Mouse (Mus musculus): ENCODE results near the gene Cox4i2. TPM values are rescaled to one million over a fixed set of nuclear protein-coding genes. Genes with fewer than 3 reads are reported as not detected.

Gene Cox4i2
- polyA plus RNA-seq, 1 experiment from 2014 or later, result 19.5 TPM

DNA sequence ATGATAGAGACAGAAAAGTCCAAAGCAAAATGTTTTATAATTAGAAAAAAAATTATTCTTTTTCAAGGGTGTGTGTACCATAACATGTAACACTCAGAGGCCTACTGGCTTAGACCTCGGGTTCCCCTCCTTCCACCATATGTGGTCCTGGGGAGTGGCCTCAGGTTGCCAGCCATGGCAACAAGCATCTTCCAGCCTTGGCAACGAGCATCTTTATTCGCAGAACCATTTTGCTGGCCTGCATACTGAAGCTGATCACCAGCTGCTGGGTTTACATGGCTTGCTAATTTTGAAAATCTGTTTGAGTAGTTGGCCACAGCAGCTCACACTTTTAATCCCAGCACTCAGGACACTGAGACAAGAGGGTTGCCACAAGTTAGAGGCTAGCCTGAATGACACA, 22.0 kb downstream of the Cox4i2 start:
- no peaks in the 10 kb centered on the region for H3K9me3 ChIP-seq
- WGBS, result 87% methylated on average over 3 of the region's 3 CpGs
- H3K4me1 ChIP-seq, result peaks cover 1% of the 10 kb centered on the region; the same call in 1 of the 2 replicates
- H3K27ac ChIP-seq, result no peak overlapping the region
- ATAC-seq (ENCODE audit: insufficient read depth, low FRiP score, low read depth), result no peak
- H3K9ac ChIP-seq, result no peak overlapping the region
- no peak overlapping the region for H3K4me2 ChIP-seq
- H3K27me3 ChIP-seq (replicated peaks), result no peaks in the 10 kb centered on the region
- peaks cover 11% of the 10 kb centered on the region; the same call in 1 of the 2 replicates for H3K36me3 ChIP-seq
- no peak overlapping the region for H3K4me3 ChIP-seq (replicated peaks)

DNA sequence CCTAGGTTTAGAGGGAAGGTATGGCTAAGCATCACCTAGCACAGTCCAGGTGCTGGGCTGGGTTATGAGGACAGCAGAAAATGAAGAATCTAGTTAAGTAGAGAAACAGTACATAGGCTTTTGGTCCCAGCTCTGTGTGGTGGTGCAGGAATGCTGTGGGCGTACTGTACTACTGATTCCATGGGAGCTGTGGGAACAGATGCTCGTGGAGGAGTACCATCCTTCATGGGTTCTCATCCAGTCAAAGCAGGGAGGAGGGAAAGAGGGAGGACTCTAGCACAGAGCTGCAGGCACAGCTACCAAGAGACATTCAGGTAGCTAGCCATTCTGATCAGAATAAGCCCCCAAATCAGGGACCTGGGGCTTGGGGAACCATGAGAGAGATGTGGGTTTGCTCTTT, 22.5 kb downstream of the Cox4i2 start:
- ATAC-seq (ENCODE audit: insufficient read depth, low FRiP score, low read depth), result no peak
- H3K36me3 ChIP-seq, result peaks cover 14% of the 10 kb centered on the region; the same call in 1 of the 2 replicates
- H3K4me1 ChIP-seq, result peaks cover 5% of the 10 kb centered on the region; the same call in 1 of the 2 replicates
- 80% methylated on average over 2 of the region's 2 CpGs for WGBS
- H3K9ac ChIP-seq, result no peak overlapping the region
- H3K9me3 ChIP-seq, result no peaks in the 10 kb centered on the region
- no peak overlapping the region for H3K27ac ChIP-seq
- no peaks in the 10 kb centered on the region for H3K27me3 ChIP-seq (replicated peaks)
- no peak overlapping the region for H3K4me2 ChIP-seq
- no peak overlapping the region for H3K4me3 ChIP-seq (replicated peaks)

DNA sequence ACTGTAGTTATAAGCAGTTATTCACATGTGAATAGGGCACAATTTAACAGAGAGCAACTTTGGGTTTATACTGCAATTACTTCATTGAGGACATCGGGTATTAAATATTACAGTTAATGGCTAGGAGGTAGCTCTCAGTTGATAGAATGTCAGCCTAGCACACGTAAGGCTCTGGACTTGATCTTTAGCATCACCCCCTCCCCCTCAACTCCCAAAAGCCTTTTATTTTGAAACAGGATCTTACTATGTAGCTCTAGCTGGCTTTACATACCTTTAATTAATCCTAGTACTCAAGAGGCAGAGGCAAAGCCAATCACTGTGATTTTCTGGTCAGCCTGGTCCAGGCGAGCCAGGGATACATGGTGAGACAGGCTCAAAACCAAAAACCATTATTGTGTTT, 23.1 kb downstream of the Cox4i2 start:
- H3K27ac ChIP-seq, result no peak overlapping the region
- peaks cover 6% of the 10 kb centered on the region; the same call in 1 of the 2 replicates for H3K4me1 ChIP-seq
- H3K4me2 ChIP-seq, result no peak overlapping the region
- WGBS, result 87% methylated on average over 3 of the region's 3 CpGs
- ATAC-seq (ENCODE audit: insufficient read depth, low FRiP score, low read depth), result no peak
- no peaks in the 10 kb centered on the region for H3K27me3 ChIP-seq (replicated peaks)
- H3K4me3 ChIP-seq (replicated peaks), result no peak overlapping the region
- H3K9ac ChIP-seq, result no peak overlapping the region
- H3K36me3 ChIP-seq, result peaks cover 19% of the 10 kb centered on the region; the same call in 1 of the 2 replicates
- no peaks in the 10 kb centered on the region for H3K9me3 ChIP-seq

DNA sequence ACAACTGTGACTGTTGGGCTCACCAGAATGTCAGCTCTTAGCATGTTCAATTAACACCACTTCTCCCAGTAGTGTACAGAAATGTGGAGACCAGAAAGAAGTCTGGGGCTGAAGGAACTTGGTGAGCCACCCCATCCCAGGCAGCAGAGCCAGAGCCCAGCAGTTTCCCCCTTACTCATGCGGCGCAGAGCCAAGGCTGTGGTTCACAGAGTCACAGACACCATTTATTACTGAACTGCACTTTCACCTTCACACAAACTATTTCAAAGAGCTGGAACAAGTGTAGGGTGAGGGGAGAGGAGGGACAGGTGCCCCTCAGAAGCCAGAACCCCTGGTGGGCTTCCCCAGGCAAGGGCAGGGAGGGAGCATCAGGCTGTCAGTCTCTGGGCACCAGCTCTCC, 26.5 kb downstream of the Cox4i2 start:
- peaks cover 16% of the 10 kb centered on the region; the same call in 1 of the 2 replicates for H3K4me1 ChIP-seq
- H3K9ac ChIP-seq, result no peak overlapping the region
- no peaks in the 10 kb centered on the region for H3K27me3 ChIP-seq (replicated peaks)
- ATAC-seq (ENCODE audit: insufficient read depth, low FRiP score, low read depth), result no peak
- no peak overlapping the region for H3K27ac ChIP-seq
- H3K36me3 ChIP-seq, result peaks cover 20% of the 10 kb centered on the region; the same call in 1 of the 2 replicates
- H3K4me2 ChIP-seq, result no peak overlapping the region
- no peaks in the 10 kb centered on the region for H3K9me3 ChIP-seq
- WGBS, result 80% methylated on average over 2 of the region's 2 CpGs
- H3K4me3 ChIP-seq (replicated peaks), result no peak overlapping the region

DNA sequence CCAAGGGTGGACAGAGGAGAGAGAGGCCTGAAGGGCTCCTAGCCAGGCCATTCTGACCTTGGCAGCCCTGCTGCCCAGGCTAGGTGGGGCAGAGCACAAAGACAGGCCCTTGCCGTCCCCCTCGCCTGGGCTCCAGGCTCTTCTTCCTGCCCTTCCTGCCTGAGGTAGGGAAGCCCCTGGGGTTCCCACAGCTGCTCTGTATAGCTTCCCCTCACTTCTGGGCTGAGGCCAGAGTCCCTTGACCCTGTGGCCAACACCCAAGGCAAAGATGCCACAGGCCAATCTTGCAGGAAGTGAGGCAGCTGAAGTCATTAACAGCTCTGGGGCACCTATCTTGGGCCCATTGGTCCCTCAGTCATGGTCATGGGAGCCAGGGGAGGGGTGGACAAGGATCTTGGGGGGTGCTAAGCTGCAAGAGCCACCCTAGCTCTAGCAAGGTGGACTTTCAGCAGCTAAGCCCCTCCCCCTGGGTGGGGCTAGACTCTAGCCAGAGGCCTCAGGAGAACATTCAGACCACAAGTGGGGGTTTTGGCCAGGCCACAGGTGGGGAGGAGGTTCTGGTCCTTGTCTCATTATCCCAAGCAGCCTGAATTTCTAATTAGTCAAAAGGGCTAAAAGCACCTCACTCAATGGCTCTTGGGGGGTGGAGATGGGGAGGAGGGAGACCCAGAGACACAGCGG, 27.2 kb downstream of the Cox4i2 start:
- no peak for ATAC-seq (ENCODE audit: insufficient read depth, low FRiP score, low read depth)
- WGBS, result 90% methylated on average over 3 of the region's 3 CpGs

DNA sequence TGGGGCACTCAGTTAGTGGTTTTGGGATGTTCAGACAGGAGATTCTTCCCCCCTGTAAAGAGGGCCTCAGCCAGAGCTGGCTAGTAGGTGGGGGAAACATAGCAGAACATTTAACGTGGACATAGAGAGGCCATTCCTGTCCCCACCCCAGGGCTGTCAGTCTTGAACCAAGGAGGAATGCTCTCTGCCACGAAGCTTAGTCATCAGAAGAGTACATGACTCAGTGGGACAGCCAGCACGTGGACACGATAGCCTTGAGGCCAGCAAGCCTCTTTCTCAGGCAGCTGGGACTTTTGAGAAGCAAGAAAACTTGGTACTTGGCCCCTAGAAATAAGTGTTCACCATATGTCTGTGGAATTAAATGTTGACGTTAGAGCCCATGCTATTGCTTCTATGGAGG, 28.7 kb downstream of the Cox4i2 start:
- no peaks in the 10 kb centered on the region for H3K27me3 ChIP-seq (replicated peaks)
- no peak overlapping the region for H3K27ac ChIP-seq
- no peak overlapping the region for H3K9ac ChIP-seq
- no peak overlapping the region for H3K4me2 ChIP-seq
- no peak overlapping the region for H3K4me3 ChIP-seq (replicated peaks)
- H3K4me1 ChIP-seq, result peaks cover 24% of the 10 kb centered on the region
- H3K9me3 ChIP-seq, result no peaks in the 10 kb centered on the region
- 75% methylated on average over 5 of the region's 5 CpGs for WGBS
- H3K36me3 ChIP-seq, result peaks cover 20% of the 10 kb centered on the region; the same call in 1 of the 2 replicates
- ATAC-seq (ENCODE audit: insufficient read depth, low FRiP score, low read depth), result no peak

More for the DNA sequence above, 27.2 kb downstream of the Cox4i2 start:
- no peaks in the 10 kb centered on the region for H3K27me3 ChIP-seq (replicated peaks)
- no peak overlapping the region for H3K27ac ChIP-seq
- peaks cover 20% of the 10 kb centered on the region; the same call in 1 of the 2 replicates for H3K36me3 ChIP-seq
- H3K4me3 ChIP-seq (replicated peaks), result no peak overlapping the region
- no peaks in the 10 kb centered on the region for H3K9me3 ChIP-seq
- H3K4me2 ChIP-seq, result no peak overlapping the region
- H3K4me1 ChIP-seq, result peaks cover 23% of the 10 kb centered on the region
- H3K9ac ChIP-seq, result no peak overlapping the region

DNA sequence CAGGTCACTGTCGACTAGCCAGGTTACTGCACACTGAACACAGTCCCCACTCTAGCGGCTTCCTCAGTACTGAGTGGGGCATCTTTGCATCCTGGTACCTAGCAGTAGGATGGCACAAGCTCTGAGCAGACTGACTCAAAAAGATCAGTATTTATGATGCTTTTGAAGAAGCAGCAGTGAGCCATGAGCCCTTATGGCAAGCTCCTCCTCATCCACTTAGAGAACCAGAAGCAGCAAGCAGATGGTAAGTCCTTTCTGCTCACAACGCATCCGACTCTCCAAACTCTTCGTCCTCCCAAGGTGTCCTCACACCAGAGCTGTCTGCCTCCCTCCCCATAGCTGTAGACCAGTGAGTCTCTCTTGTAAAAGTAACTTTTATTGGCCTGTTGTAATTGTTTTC, 29.3 kb downstream of the Cox4i2 start:
- Histone ChIP-seq H3K9ac (no peak overlapping the region), H3K36me3 (peaks cover 20% of the 10 kb centered on the region; the same call in 1 of the 2 replicates), H3K27ac (no peak overlapping the region), H3K4me3 (replicated peaks) (no peak overlapping the region), H3K4me1 (peaks cover 24% of the 10 kb centered on the region), H3K4me2 (no peak overlapping the region), H3K27me3 (replicated peaks) (no peaks in the 10 kb centered on the region), H3K9me3 (no peaks in the 10 kb centered on the region)
- no peak for ATAC-seq (ENCODE audit: insufficient read depth, low FRiP score, low read depth)
- WGBS, result 97% methylated on average over 5 of the region's 5 CpGs

DNA sequence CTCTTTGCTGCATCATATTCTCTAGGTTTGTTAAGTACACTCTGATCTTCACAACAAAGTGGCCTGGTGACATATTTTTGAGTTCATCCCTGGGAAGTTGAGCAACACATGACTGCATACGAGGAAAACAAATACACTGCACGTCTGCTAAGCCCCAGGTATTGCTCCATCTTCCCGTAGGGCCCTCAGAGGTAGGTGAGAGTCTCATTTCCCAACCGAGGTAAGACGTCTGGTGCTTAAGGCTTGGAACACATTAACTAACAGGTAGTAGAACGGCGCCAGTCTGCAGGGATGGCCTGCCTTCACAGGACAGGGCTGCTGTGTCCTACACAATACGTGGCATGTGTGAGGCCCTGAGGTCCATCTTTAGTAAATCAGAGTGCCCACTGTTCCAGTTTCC, 30.7 kb downstream of the Cox4i2 start:
- H3K9ac ChIP-seq, result no peak overlapping the region
- no peaks in the 10 kb centered on the region for H3K27me3 ChIP-seq (replicated peaks)
- no peak overlapping the region for H3K4me3 ChIP-seq (replicated peaks)
- H3K36me3 ChIP-seq, result peaks cover 20% of the 10 kb centered on the region; the same call in 1 of the 2 replicates
- WGBS, result 83% methylated on average over 8 of the region's 8 CpGs
- no peak overlapping the region for H3K4me2 ChIP-seq
- peaks cover 36% of the 10 kb centered on the region for H3K4me1 ChIP-seq
- H3K27ac ChIP-seq, result 0 out of 2 replicates have a peak overlapping the region, but pooled peaks have one; percentile 78
- no peak for ATAC-seq (ENCODE audit: insufficient read depth, low FRiP score, low read depth)
- H3K9me3 ChIP-seq, result no peaks in the 10 kb centered on the region

DNA sequence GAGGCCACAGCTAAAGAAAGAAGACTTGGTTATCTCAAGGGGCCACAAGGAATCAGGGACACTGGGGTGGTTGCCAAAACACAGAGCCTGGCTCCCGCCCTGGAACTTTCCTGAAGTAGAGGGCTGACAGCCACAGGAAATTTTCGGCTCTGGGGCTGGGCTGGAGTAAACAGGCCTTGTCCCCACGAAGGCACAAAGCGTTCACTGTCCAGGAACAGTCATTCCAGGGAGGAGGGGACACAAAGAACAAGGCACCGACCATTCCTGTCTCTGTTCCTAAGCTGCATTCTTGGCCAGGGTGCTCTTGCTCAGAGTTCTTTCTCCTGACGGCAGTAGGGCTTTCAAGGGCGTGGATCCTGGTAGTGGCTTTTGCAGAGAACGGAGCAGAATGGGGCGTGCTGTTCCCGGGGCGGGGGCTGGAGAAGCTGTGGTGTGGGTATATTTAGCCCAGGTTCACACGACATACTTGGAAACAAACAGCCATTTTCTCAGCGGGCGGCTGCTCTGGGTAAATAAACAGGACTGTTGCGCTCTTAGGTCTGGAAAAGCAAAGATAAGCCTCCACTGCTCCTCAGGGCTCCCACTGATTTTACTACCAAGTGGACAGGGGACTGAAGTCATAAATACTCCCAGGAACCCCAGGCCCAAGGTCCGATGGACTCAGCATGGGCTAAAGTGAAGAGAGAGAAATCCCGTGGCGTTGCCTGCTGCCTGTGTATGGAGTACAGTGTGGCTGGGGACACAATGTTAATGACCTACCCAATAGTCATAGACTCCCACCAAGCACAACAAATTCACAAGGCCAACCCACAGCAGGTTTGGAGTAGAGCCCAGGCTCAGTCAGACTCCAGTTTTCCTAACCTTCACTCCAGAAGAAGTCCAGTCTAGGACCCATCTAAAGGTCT, 31.7 kb downstream of the Cox4i2 start:
- Histone ChIP-seq H3K27me3 (replicated peaks) (no peaks in the 10 kb centered on the region), H3K27ac (peak overlapping the region; percentile 78), H3K36me3 (peaks cover 12% of the 10 kb centered on the region; the same call in 1 of the 2 replicates), H3K9ac (no peak overlapping the region), H3K4me3 (replicated peaks) (no peak overlapping the region), H3K4me2 (peak overlapping the region; percentile 17), H3K4me1 (peaks cover 38% of the 10 kb centered on the region), H3K9me3 (no peaks in the 10 kb centered on the region)
- whole genome bisulfite sequencing, result 39% methylated on average over 18 of the region's 18 CpGs
- ATAC-seq (ENCODE audit: insufficient read depth, low FRiP score, low read depth), result no peak

DNA sequence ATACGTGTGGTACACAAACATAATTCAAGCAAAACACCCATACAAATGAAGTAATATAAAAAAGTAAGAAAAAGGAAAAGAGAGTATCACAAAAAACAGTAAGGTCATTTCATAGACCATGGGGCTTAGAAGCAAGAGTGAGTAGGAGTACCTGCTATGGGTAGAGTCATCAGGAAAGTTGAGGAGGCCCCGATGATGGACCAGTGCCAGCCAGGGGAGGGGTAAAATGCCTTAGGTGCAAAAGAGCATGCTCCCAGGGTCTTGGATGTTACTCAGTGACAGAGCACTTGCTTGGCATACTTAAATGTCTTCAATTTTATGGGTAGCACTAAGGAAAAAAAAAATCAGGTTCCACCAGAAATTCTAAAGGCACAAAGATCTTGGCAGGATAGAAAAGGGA, 33.2 kb downstream of the Cox4i2 start:
- Histone ChIP-seq H3K9me3 (no peaks in the 10 kb centered on the region), H3K36me3 (peaks cover under 1% of the 10 kb centered on the region; the same call in 1 of the 2 replicates), H3K27me3 (replicated peaks) (no peaks in the 10 kb centered on the region), H3K4me3 (replicated peaks) (no peak overlapping the region), H3K4me2 (no peak overlapping the region), H3K9ac (no peak overlapping the region), H3K27ac (no peak overlapping the region), H3K4me1 (peaks cover 32% of the 10 kb centered on the region)
- 86% methylated on average over 2 of the region's 2 CpGs for WGBS
- no peak for ATAC-seq (ENCODE audit: insufficient read depth, low FRiP score, low read depth)

DNA sequence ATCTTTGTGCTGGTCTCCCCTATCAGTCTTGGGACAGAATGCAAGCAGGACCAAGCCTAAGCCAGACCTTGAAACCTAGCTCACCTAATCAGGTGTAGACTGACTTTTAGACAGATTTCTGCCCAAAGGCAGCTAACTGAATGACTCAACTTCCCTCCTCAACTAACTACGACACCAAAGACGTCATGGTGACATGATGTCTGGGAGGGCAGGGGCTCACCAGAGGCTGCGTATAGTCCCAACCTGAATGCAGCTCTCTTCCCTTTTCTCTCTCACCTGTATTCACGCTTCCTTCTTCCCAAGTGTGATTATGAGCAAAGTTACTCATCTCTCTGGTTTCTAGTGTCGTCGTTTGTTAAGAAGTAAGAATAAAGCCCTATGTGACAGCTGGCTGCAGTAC, 33.6 kb downstream of the Cox4i2 start:
- WGBS, result 87% methylated on average over 6 of the region's 6 CpGs
- Histone ChIP-seq H3K4me3 (replicated peaks) (no peak overlapping the region), H3K9ac (no peak overlapping the region), H3K36me3 (no peaks in the 10 kb centered on the region), H3K4me1 (peaks cover 36% of the 10 kb centered on the region), H3K9me3 (no peaks in the 10 kb centered on the region), H3K27ac (no peak overlapping the region), H3K27me3 (replicated peaks) (no peaks in the 10 kb centered on the region), H3K4me2 (no peak overlapping the region)
- ATAC-seq (ENCODE audit: insufficient read depth, low FRiP score, low read depth), result no peak

Data from stomach, embryonic 15.5 days (tissue).